Mouse (Mus musculus): ENCODE results near the gene Gm43191. TPM values are rescaled to one million over a fixed set of nuclear protein-coding genes. Genes with fewer than 3 reads are reported as not detected.
A peak's percentile ranks its signal among the peaks of the same experiment; 100 is the strongest.

The Gm43191 gene
- total and polyA plus RNA-seq, 3 experiments: 0.39 TPM; not detected in 2

GRCm38 (mm10) chr3:116726807-116727206, 45.7 kb upstream of the Gm43191 start (continued):
- peak; percentile 89 to 94 for TF ChIP-seq EP300 (IDR thresholded peaks at IDR 0.05; ENCODE audit: low read depth in 1 of 2, low read length in 2 of 2)
- TF ChIP-seq MEF2A (IDR thresholded peaks at IDR 0.05; ENCODE audit: extremely low read depth, insufficient replicate concordance, low read depth, low read length, poor library complexity, severe bottlenecking): no peak
- TF ChIP-seq CHD2 (IDR thresholded peaks at IDR 0.05; ENCODE audit: low read length): no peak
- TF ChIP-seq POLR2AphosphoS5 (IDR thresholded peaks at IDR 0.05; ENCODE audit: borderline replicate concordance, low read depth, low read length): no peak
- no peak for TF ChIP-seq MYC (IDR thresholded peaks at IDR 0.05; ENCODE audit: low read depth, low read length)
- no peak for TF ChIP-seq RAD21 (IDR thresholded peaks at IDR 0.05; ENCODE audit: low read depth, low read length)
- no peak for TF ChIP-seq ZNF384 (IDR thresholded peaks at IDR 0.05; ENCODE audit: low read depth, low read length)
- TF ChIP-seq ETS1 (IDR thresholded peaks at IDR 0.05; ENCODE audit: low read depth, low read length): peak; percentile 91
- no peak for TF ChIP-seq HCFC1 (IDR thresholded peaks at IDR 0.05; ENCODE audit: low read depth, low read length)
- no peak for TF ChIP-seq JUND (IDR thresholded peaks at IDR 0.05; ENCODE audit: low read depth, low read length)
- TF ChIP-seq TBP (IDR thresholded peaks at IDR 0.05; ENCODE audit: low read depth, low read length): no peak
- TF ChIP-seq POLR2A (IDR thresholded peaks at IDR 0.05; ENCODE audit: control insufficient read depth in 1 of 2, insufficient read depth in 1 of 2, low read depth in 1 of 2, low read length in 2 of 2, poor library complexity in 1 of 2): no peak
- no peak for TF ChIP-seq NELFE (IDR thresholded peaks at IDR 0.05; ENCODE audit: low read depth, low read length)
- TF ChIP-seq TAL1 (IDR thresholded peaks at IDR 0.05; ENCODE audit: low read length): peak; percentile 86
- no peak for TF ChIP-seq POLR2AphosphoS2 (IDR thresholded peaks at IDR 0.05; ENCODE audit: low read length)
- no peak for TF ChIP-seq MAZ (IDR thresholded peaks at IDR 0.05; ENCODE audit: low read depth, low read length)
- no peak for TF ChIP-seq MAFK (IDR thresholded peaks at IDR 0.05; ENCODE audit: borderline replicate concordance, low read depth, low read length)
- no peak for TF ChIP-seq ZC3H11A (IDR thresholded peaks at IDR 0.05; ENCODE audit: low read depth, low read length)
- TF ChIP-seq TCF12 (IDR thresholded peaks at IDR 0.05; ENCODE audit: low read depth, low read length): peak; percentile 96
- peak; percentile 96 for TF ChIP-seq RCOR1 (IDR thresholded peaks at IDR 0.05; ENCODE audit: low read depth, low read length)
- TF ChIP-seq E2F4 (IDR thresholded peaks at IDR 0.05; ENCODE audit: borderline replicate concordance, low read depth, low read length): no peak
- TF ChIP-seq SIN3A (IDR thresholded peaks at IDR 0.05; ENCODE audit: low read length): no peak
- TF ChIP-seq GATA1 (IDR thresholded peaks at IDR 0.05; ENCODE audit: low read depth, low read length): peak; percentile 92

GRCm38 (mm10) chr3:116723496-116724481, 42.7 kb upstream of the Gm43191 start:
- no peak for TF ChIP-seq RCOR1 (IDR thresholded peaks at IDR 0.05; ENCODE audit: low read depth, low read length)
- peaks cover 3 to 16% of the 10 kb centered on the region in 2 experiments for H3K4me1 ChIP-seq (ENCODE audit: control insufficient read depth in 1 of 2, insufficient read depth in 2 of 2, low read length in 2 of 2)
- no peak overlapping the region for H3K4me3 ChIP-seq (ENCODE audit: control insufficient read depth in 1 of 2, insufficient read depth in 1 of 2, low read depth in 2 of 2, low read length in 2 of 2)
- no peak overlapping the region for H3K9ac ChIP-seq (ENCODE audit: control insufficient read depth, low read depth, low read length, poor library complexity, severe bottlenecking)
- no peak overlapping the region for H3K27ac ChIP-seq (ENCODE audit: control insufficient read depth, low read depth, low read length)
- no peaks in the 10 kb centered on the region for H3K9me3 ChIP-seq (replicated peaks; ENCODE audit: insufficient read depth, low read length)
- no peaks in the 10 kb centered on the region for H3K27me3 ChIP-seq (ENCODE audit: control insufficient read depth in 1 of 2, insufficient read depth in 2 of 2, low read length in 2 of 2)
- H3K79me2 ChIP-seq (ENCODE audit: control insufficient read depth, insufficient read depth, low read length, poor library complexity): no peaks in the 10 kb centered on the region
- DNase-seq (ENCODE audit: low read depth, low spot score): no peak
- H3K36me3 ChIP-seq (ENCODE audit: control insufficient read depth in 1 of 2, insufficient read depth in 2 of 2, low read length in 2 of 2): peaks cover 0 to 7% of the 10 kb centered on the region in 2 experiments; a peak in 2 of 4 replicates

Data from MEL (cell line).